Mouse (Mus musculus) adrenal gland, postnatal 25 days (tissue): Measurements from ENCODE around the gene Rpl13. TPM values are rescaled to one million over a fixed set of nuclear protein-coding genes. Genes with fewer than 3 reads are reported as not detected.

Source experiments
- microRNA-seq, 2 experiments: library from miRNA; unstranded; fragments of <30 nt; microRNA quantifications; one replicate each; pipeline ENCODE4 v1.2.0; 2021
- total RNA-seq: library from RNA; stranded (reverse); gene quantifications from 2 replicates; pipeline ENCODE4 v1.2.3, GENCODE M21; 2021

Gene Rpl13
- total RNA-seq, 1 experiment from 2014 or later: 633 TPM

Small RNAs within 50 kb of the gene (microRNA-seq; reads per million reads assigned to microRNA genes)
- gene Mir7079: 0 reads per million in 2 experiments
- gene Mir7080: 0 to 0.34 reads per million in 2 experiments

Other genes starting within 250 kb of the Rpl13 start
- 111 TPM in 2 replicates for gene Ankrd11, start 60.1 kb upstream of the Rpl13 start, total RNA-seq
- gene Spg7, start 39.4 kb upstream of the Rpl13 start, total RNA-seq: 91.5 and 97.5 TPM in 2 replicates
- 4.6 and 6.4 TPM in 2 replicates for gene Cpne7, start 15.0 kb downstream of the Rpl13 start, total RNA-seq
- gene Sult5a1, start 56.0 kb downstream of the Rpl13 start, total RNA-seq: 5.3 and 5.5 TPM in 2 replicates
- gene Dpep1, start 83.9 kb downstream of the Rpl13 start, total RNA-seq: 30.1 and 32.6 TPM in 2 replicates
- gene Chmp1a, start 110.4 kb downstream of the Rpl13 start, total RNA-seq: 79.0 and 97.8 TPM in 2 replicates
- gene Spata33, start 110.5 kb downstream of the Rpl13 start, total RNA-seq: 3.3 and 4.0 TPM in 2 replicates
- gene Cdk10, start 122.5 kb downstream of the Rpl13 start, total RNA-seq: 68.7 and 78.2 TPM in 2 replicates
- 15.6 and 17.9 TPM in 2 replicates for gene Spata2l, start 133.9 kb downstream of the Rpl13 start, total RNA-seq
- 32.3 and 33.0 TPM in 2 replicates for gene Zfp276, start 151.8 kb downstream of the Rpl13 start, total RNA-seq
- gene Vps9d1, start 152.0 kb downstream of the Rpl13 start, total RNA-seq: 25.2 and 36.7 TPM in 2 replicates
- 6.6 and 15.5 TPM in 2 replicates for gene Fanca, start 216.2 kb downstream of the Rpl13 start, total RNA-seq
- 1.7 and 2.2 TPM in 2 replicates for gene Spire2, start 230.4 kb downstream of the Rpl13 start, total RNA-seq